Mouse (Mus musculus) gastrocnemius, adult 18-20 months (tissue): ENCODE measurements around the gene Gm17304. TPM values are rescaled to one million over a fixed set of nuclear protein-coding genes. Genes with fewer than 3 reads are reported as not detected.
A peak's percentile ranks its signal among the peaks of the same experiment; 100 is the strongest.

Source experiments
- DNase-seq: peaks from one replicate; pipeline ENCODE4 v3.0.0; 2021; ENCODE audit warnings: low spot score
- long read RNA-seq, 2 experiments: library from polyadenylated mRNA; stranded (forward); transcript quantifications; one replicate each; pipeline ENCODE4 v2.0.0; 2021
- total RNA-seq, 2 experiments: library from RNA; stranded (reverse); gene quantifications; 2 replicates each; pipeline ENCODE4 v1.2.3; 2021

Gene Gm17304
- not detected for total RNA-seq
- long read RNA-seq, experiment 1 = 0 reads
- long read RNA-seq, experiment 2 = 0 reads

DNA sequence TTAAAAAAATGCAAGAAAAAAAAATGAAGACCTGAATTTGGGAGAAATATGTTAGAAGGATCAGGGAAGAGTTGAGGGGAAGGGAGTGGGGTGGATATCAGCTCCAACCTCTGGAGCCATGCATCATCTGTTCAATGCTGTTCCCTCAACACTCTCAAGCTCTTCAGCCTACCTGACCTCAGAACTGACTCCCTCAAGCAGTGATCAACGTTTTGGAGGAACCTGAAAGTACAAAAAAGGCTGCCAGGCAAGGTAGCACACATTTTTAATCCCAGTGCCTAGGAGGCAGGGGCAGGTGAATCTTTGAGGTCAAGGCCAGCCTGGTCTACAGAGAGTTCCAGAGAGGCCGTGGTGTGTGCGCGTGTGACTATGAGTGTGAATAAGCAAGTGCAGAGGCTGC lies at the start of gene Gm17304:
TSS of gene Gm17304 (plus strand) at position 301 of the 400 bp plus-strand sequence.
- DNase-seq = no peak

- DNase-seq = no peak
Observed at GRCm38 (mm10) chr5:106560631-106561498, 48.0 kb upstream of the Gm17304 start.

DNA sequence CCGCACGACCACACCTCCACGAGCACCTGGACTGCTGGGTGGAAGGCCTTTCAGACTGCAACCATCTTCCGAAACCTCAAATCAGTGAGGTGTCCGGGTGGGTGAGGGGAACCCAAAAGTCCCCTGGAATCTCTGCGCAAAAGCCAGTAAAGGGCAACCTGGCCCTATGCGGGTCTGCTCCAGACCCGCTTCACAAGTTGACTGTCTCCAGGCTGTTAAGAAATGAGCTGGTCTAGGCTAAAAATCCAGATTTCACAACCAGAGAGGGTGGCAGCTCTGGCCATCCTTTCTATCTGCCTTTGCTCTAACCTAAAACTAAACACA lies 47.4 kb upstream of the Gm17304 start:
- DNase-seq = no peak

DNA sequence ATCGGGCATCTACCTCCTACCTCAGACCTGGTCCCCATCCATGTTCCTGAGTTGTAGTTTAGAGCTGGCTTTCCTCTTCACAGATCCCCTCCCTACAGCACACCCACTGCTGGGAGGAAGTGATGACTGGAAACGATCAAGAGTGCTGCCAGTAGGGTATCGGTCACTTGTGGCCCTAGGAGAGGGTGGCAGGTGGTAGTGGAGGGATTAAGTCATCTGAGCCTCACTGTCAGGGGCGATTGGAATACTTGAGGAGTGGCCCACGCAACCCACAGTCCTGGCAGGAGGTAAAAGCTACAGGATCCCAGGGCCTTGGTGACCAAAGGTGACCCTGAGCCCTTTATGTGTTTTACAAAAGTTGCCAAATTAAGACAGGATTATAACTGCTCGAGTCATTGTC lies 42.9 kb upstream of the Gm17304 start:
- no peak for DNase-seq

- no peak for DNase-seq
Observed at GRCm38 (mm10) chr5:106573742-106574559, 34.9 kb upstream of the Gm17304 start.

DNA sequence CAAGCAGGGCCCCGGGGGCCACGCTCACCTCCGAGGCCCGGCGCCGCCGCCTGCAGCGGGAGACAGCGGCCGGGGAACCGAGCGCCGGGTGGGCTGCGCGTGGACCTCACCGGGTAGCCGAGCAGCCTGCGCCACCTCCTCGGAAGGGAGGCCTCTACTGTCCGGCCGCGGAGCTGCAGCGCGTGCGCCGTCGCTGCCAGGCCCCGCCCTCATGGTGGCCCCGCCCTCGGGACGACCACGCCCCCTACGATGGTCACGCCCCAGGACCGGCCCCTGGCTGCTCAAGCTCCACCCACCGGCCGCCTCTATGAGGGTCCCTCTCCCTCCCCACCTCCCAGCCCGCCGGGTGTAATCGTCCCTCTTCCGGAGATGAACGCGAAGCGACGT lies 34.3 kb upstream of the Gm17304 start:
- DNase-seq = peak; percentile 82

DNA sequence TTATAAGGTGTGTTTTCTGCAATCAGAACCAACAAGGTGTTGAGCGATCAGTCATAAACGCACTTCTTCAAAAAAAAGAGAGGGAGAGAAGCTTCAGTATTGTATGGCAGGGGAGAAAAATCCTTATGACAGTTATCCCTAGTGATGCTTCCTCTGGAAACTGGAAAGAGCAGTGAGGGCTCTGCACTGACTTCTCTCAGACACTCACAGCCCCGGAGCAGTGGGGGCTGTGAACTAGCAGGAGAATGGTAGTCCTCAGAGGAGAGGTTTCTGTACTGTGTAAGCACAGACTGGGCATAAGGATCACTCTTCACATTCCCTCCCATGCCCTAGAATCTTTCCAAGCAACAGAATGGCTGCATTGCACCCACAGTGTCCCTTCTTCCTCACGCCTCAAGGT lies 33.8 kb upstream of the Gm17304 start:
- DNase-seq = no peak

GRCm38 (mm10) chr5:106577237-106577888 lies 31.5 kb upstream of the Gm17304 start:
- DNase-seq = no peak

DNA sequence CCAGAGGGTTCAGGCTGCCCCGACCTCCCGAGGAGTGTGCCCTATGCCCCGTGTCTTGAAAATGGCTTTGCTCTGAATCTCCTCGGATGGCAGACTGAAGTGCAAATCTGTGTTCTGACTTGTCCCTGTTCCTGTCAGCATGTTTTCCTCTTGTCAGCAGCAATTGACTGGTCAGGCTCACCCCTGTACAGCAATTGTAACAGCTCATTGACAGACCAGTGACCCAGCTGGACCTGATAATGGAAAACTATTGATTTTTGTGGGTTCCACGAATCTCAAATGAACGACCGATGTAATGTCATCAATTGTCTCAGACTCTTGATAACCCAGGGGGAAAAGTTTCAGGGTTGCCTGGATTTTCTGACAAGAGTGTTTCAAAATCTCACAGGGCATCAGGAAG lies 28.0 kb upstream of the Gm17304 start:
- no peak for DNase-seq

GRCm38 (mm10) chr5:106589006-106589405 lies 19.9 kb upstream of the Gm17304 start:
- DNase-seq = no peak

DNA sequence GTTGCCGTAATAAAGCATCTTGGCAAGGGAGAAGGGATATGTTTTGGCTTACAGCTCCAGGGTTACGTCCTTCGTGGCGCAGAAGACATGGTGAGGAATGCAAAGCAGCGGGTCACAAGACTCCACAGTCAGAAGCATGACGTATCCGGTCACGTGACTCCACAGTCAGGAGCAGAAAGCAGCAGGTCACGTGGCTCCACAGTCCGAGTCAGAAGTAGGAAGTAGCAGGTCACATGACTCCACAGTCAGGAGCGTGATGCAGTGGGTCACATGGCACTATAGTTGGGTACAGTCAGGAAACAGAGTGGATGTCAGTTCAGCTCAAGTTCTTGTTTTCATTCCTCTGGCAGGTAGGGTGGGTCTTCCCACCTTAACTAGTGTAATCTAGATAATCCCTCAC lies 19.2 kb upstream of the Gm17304 start:
- no peak for DNase-seq

DNA sequence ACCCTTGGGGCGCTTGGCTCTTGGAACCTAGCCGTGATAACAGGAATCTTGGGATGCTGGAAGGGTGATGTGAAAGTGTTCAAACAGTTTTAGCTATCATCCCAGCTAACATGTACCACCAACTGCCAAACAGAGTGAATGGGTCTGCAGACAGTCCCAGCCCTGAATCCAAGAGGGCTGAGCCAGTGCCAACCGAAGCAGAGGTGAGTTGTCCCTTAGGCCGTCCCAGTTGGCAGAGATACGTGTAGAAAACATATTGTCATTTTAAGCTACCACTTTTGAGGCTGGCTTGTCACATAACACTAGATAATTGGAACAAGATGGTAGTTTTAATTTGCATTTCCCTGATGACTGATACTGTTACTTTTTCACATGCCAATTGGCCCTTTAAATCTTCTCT lies 18.2 kb upstream of the Gm17304 start:
- no peak for DNase-seq

DNA sequence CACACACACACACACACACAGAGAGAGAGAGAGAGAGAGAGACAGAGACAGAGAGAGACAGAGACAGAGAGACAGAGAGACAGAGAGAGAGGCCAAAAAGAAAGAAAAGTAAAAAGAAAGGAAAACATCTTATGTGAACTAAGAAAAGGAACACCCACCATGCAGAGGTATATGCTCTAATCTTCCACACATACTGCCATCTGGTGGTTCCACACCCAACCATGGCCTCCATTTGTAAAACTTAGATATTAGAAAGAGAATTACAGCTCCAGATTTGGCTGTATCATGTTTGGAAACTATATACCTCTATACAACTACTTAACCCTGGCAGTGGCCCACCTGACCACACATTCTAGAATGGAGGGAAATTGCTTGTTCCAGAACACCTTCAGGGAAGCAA lies 14.5 kb upstream of the Gm17304 start:
- no peak for DNase-seq

DNA sequence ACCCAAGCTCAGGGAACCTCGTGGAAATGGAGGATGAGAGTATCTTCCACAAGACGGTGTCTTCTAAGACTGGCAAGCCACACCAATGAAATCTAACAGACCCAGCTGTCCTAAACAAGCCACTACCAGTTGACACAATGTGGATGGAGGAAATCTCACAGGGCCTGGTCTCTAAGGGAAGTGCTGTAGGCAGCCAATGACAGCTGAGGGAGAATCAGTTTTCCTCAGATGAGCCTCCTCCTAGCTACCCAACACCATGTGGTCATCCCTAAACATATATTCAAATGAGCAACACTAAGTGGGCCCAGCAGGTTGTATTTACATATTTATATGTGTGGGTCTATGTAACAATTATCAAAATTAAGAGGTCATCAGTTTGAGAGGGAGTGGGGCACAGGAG lies 11.4 kb upstream of the Gm17304 start:
- DNase-seq = no peak

DNA sequence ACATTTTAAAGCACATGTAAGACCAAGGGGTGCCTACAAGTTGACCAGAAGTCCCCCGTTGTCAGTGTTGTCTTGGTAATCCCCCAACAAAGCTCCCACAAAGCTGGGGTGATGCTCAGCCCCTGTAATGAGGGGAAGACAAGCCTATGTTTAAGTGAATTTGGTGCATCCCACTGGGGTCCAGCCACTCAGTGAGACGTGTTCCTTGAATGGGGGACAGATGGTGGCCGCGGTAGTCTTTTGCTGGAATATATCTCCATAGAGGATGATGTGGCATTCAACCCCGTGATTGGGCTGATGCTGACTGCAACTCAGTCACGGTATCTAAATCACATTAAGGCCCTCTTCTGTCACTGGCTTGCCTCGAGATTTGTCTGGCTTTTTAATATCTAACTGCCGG lies 9.4 kb upstream of the Gm17304 start:
- no peak for DNase-seq

- no peak for DNase-seq
Observed at GRCm38 (mm10) chr5:106604381-106604780, 4.5 kb upstream of the Gm17304 start.

DNA sequence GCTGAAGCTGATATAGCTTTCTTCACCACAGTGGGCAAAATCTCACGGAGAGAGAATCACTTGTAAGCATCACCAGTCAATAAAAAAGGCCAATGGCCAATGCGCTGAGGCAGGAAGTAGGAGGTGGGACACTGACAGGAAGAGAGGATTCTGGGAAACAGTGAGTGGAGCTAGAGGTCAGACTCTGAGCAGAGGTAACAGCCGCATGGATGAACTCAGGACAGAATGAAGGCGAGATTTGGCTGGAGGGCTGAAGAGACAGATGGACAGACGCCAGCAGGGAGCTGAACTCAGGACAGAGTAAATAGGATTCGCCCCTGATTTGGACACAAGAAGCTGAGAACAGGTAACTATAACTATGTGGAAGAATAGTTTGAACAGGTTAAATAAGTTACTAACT lies 3.8 kb upstream of the Gm17304 start:
- no peak for DNase-seq

DNA sequence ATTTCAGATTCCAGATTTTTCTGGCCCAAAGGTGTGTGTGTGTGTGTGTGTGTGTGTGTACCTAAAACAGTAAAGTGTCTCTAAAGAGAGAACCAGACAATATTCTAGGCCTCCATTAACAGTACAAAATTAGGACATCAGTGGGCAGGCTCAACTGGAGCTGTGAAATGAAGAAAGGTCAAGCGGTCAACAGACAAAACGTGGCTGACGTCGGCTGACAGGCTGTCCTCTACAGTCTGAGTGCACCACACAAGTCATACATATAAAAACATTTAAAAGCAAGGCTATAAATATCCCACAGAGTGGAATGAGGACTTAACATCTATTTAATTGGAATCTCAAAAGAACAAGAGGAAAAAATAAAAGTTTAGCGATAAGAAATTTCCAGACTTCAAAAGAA lies 1.8 kb upstream of the Gm17304 start:
- no peak for DNase-seq

DNA sequence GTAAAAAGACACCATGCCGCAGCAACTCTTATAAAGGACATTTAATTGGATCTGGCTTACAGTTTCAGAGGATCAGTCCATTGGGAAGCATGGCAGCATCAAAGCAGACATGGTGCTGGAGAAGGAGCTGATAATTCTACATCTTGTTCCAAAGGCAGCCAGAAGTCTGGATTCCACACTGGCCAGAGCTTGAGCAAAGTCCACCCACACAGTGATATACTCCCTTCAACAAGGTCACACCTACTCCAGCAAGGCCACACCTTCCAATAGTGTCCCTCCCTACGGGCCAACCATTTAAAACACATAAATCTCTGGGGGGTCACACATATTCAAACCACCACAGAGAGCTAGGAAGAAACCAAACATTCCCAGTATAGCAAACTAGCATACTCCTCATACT lies 3.3 kb downstream of the Gm17304 start:
- DNase-seq = no peak

DNA sequence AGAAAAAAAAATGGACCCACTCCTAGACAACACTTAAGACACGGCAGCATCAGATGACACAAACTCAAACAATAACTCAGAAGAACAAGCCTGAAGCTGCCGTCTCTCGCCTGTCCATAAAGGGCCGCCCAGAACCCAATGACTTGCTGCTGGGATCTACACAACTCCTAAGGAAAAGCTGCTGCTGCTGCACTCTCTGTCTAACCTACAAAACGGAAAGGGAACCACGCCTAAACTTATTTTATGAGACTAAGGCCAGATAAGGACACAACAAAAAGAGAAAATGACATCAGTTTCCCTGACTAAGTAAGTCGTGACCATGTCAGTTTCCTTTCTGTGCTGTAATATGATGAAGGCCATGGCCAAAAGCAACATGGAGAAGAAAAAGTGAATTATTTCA lies 5.7 kb downstream of the Gm17304 start:
- DNase-seq = peak; percentile 10

DNA sequence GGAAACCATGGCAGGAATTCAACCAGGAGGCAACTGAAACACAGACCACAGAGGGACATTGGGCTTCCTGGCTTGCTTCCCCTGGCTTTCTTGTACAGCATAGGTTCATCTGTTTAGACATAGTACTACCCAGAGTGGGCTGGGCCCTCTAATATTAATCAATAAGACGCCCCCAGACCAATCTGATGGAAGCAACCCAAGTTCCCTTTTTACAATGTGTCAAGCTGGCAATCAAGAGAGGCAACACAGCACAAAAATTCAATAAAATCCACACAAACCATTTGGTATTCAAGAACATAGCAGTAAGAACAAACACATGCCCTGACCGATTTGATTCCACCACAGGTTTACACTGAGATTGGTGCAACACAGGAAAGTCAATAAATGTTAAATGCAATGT lies 6.1 kb downstream of the Gm17304 start:
- no peak for DNase-seq

- no peak for DNase-seq
Observed at GRCm38 (mm10) chr5:106620446-106620845, 11.5 kb downstream of the Gm17304 start.
